Mouse (Mus musculus) adrenal gland, adult 2 months (tissue): ENCODE results near the gene Usp43. TPM values are rescaled to one million over a fixed set of nuclear protein-coding genes. Genes with fewer than 3 reads are reported as not detected.

Source experiments
- DNase-seq: peaks from one replicate; pipeline ENCODE4 v3.0.0; 2021
- polyA plus RNA-seq: library from polyadenylated mRNA; depleted of rRNA; stranded (reverse); fragments of >200 nt; gene quantifications from 2 replicates; pipeline ENCODE4 v1.2.3, GENCODE M21; 2012
- total RNA-seq, 2 experiments: library from RNA; stranded (reverse); gene quantifications; 2 replicates each; pipeline ENCODE4 v1.2.3; 2021

The Usp43 gene
- total and polyA plus RNA-seq, 3 experiments = 1.0 to 1.7 (median 1.1) TPM

GRCm38 (mm10) chr11:67897064-67897560, 24.8 kb downstream of the Usp43 start:
- peak; percentile 96 for DNase-seq

GRCm38 (mm10) chr11:67895641-67896040, 26.3 kb downstream of the Usp43 start:
- DNase-seq = no peak

- no peak for DNase-seq
Measured at GRCm38 (mm10) chr11:67888521-67888920, 33.4 kb downstream of the Usp43 start.

- no peak for DNase-seq
Measured at GRCm38 (mm10) chr11:67885921-67886320, 36.0 kb downstream of the Usp43 start.

GRCm38 (mm10) chr11:67865521-67866197, 56.3 kb downstream of the Usp43 start:
- DNase-seq = no peak

- no peak for DNase-seq
Measured at GRCm38 (mm10) chr11:67865100-67865499, 56.9 kb downstream of the Usp43 start.

- DNase-seq = no peak
Measured at GRCm38 (mm10) chr11:67861399-67861838, 60.5 kb downstream of the Usp43 start.

- no peak for DNase-seq
Measured at GRCm38 (mm10) chr11:67860743-67861398, 61.1 kb downstream of the Usp43 start.

- no peak for DNase-seq
Measured at GRCm38 (mm10) chr11:67858518-67858917, 63.4 kb downstream of the Usp43 start.

- peak; percentile 39 for DNase-seq
Measured at GRCm38 (mm10) chr11:67855035-67855434, 66.9 kb downstream of the Usp43 start.

GRCm38 (mm10) chr11:67853996-67854395, 68.0 kb downstream of the Usp43 start:
- DNase-seq = no peak

- no peak for DNase-seq
Measured at GRCm38 (mm10) chr11:67851770-67852169, 70.2 kb downstream of the Usp43 start.

GRCm38 (mm10) chr11:67845193-67845592, 76.8 kb downstream of the Usp43 start:
- no peak for DNase-seq

GRCm38 (mm10) chr11:67839810-67840209, 82.1 kb downstream of the Usp43 start:
- DNase-seq = no peak

- DNase-seq = no peak
Measured at GRCm38 (mm10) chr11:67835408-67836078, 86.4 kb downstream of the Usp43 start.

- DNase-seq = no peak
Measured at GRCm38 (mm10) chr11:67831820-67832219, 90.1 kb downstream of the Usp43 start.

- no peak for DNase-seq
Measured at GRCm38 (mm10) chr11:67829530-67829929, 92.4 kb downstream of the Usp43 start.

- DNase-seq = no peak
Measured at GRCm38 (mm10) chr11:67828360-67829059, 93.4 kb downstream of the Usp43 start.

GRCm38 (mm10) chr11:67821560-67821959, 100.4 kb downstream of the Usp43 start:
- DNase-seq = no peak

GRCm38 (mm10) chr11:67820221-67820620, 101.7 kb downstream of the Usp43 start:
- peak; percentile 35 for DNase-seq

- no peak for DNase-seq
Measured at GRCm38 (mm10) chr11:67819604-67820003, 102.3 kb downstream of the Usp43 start.

- no peak for DNase-seq
Measured at GRCm38 (mm10) chr11:67811535-67811934, 110.4 kb downstream of the Usp43 start.
